Mouse (Mus musculus): ENCODE measurements around the gene Mapk1ip1. TPM values are rescaled to one million over a fixed set of nuclear protein-coding genes. Genes with fewer than 3 reads are reported as not detected.

The Mapk1ip1 gene
- total and polyA plus RNA-seq, 2 experiments = 3.6 to 27.6 TPM

DNA sequence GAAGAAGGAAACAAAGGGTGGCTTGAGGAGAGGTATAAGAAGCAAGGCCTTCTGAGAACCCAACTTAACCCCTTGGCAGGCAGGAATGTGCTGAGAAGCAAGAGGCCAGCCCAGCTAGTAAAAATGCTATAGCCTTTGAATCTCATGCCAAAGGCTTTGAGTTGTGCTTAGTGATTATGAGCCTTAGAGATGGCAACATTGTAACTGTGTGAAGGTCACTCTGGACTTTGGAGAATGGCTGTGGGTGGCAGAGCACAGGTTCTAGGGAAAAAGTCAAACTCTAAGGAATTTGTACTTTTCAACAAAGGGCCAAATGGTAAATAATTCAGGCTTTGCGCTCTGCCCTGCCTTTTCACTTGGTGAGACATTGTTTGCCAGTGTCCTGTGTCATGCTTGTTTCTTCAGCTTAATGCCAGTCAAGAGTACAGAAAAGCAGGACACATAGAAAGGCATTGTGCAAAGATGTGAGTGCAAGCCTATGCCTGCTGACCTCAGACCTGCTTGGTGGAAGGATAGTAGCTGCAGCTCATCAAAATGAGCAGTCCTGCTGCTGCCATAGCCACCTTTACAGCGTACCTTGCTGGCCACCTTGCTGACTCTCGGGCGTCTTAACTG, 7.5 kb upstream of the Mapk1ip1 start:
- peaks cover 37% of the 10 kb centered on the region; the same call in 1 of the 2 replicates for H3K79me2 ChIP-seq (ENCODE audit: control insufficient read depth, insufficient read depth, low read length)
- no peak overlapping the region for H3K4me3 ChIP-seq (ENCODE audit: insufficient read depth, low read depth, low read length)
- 81% methylated on average over 4 of the region's 4 CpGs for WGBS
- H3K4me1 ChIP-seq (ENCODE audit: control insufficient read depth, insufficient read depth, low read length) = peaks cover 25% of the 10 kb centered on the region
- TF ChIP-seq POLR2A (IDR thresholded peaks at IDR 0.05; ENCODE audit: extremely low read depth, insufficient read depth, low read length) (no peak), CTCF (IDR thresholded peaks at IDR 0.05; ENCODE audit: low read depth, low read length) (no peak)
- peak overlapping the region; percentile 82 for H3K27ac ChIP-seq (replicated peaks; ENCODE audit: insufficient read depth, low read depth, low read length)
- peaks cover 7% of the 10 kb centered on the region; the same call in 1 of the 2 replicates for H3K36me3 ChIP-seq (ENCODE audit: control insufficient read depth, insufficient read depth, low read length)
- no peaks in the 10 kb centered on the region for H3K27me3 ChIP-seq (ENCODE audit: control insufficient read depth, insufficient read depth, low read length)
- DNase-seq (ENCODE audit: extremely low read depth, low read depth, low spot score) = peak; percentile 88
- H3K9ac ChIP-seq (ENCODE audit: low read depth, low read length) = no peak overlapping the region

- TF ChIP-seq POLR2A (IDR thresholded peaks at IDR 0.05; ENCODE audit: extremely low read depth, insufficient read depth, low read length) (no peak), CTCF (IDR thresholded peaks at IDR 0.05; ENCODE audit: low read depth, low read length) (no peak)
- Histone ChIP-seq H3K27ac (replicated peaks; ENCODE audit: insufficient read depth, low read depth, low read length) (no peak overlapping the region), H3K4me1 (ENCODE audit: control insufficient read depth, insufficient read depth, low read length) (peaks cover 33% of the 10 kb centered on the region), H3K79me2 (ENCODE audit: control insufficient read depth, insufficient read depth, low read length) (peaks cover 22% of the 10 kb centered on the region), H3K27me3 (ENCODE audit: control insufficient read depth, insufficient read depth, low read length) (no peaks in the 10 kb centered on the region), H3K36me3 (ENCODE audit: control insufficient read depth, insufficient read depth, low read length) (peaks cover 6% of the 10 kb centered on the region; the same call in 1 of the 2 replicates), H3K9ac (ENCODE audit: low read depth, low read length) (no peak overlapping the region), H3K4me3 (ENCODE audit: insufficient read depth, low read depth, low read length) (no peak overlapping the region)
- no peak for DNase-seq (ENCODE audit: extremely low read depth, low read depth, low spot score)
Observed at GRCm38 (mm10) chr7:138850083-138850482, 4.0 kb upstream of the Mapk1ip1 start.

GRCm38 (mm10) chr7:138848028-138848920, 2.2 kb upstream of the Mapk1ip1 start:
- 22% methylated on average over 7 of the region's 7 CpGs for WGBS
- no peak overlapping the region for H3K9ac ChIP-seq (ENCODE audit: low read depth, low read length)
- TF ChIP-seq POLR2A (IDR thresholded peaks at IDR 0.05; ENCODE audit: extremely low read depth, insufficient read depth, low read length) (no peak), CTCF (IDR thresholded peaks at IDR 0.05; ENCODE audit: low read depth, low read length) (no peak)
- peaks cover 2% of the 10 kb centered on the region; the same call in 1 of the 2 replicates for H3K36me3 ChIP-seq (ENCODE audit: control insufficient read depth, insufficient read depth, low read length)
- H3K4me3 ChIP-seq (ENCODE audit: insufficient read depth, low read depth, low read length) = no peak overlapping the region
- peaks cover 23% of the 10 kb centered on the region for H3K79me2 ChIP-seq (ENCODE audit: control insufficient read depth, insufficient read depth, low read length)
- DNase-seq (ENCODE audit: extremely low read depth, low read depth, low spot score) = peak; percentile 96
- H3K27me3 ChIP-seq (ENCODE audit: control insufficient read depth, insufficient read depth, low read length) = no peaks in the 10 kb centered on the region
- H3K27ac ChIP-seq (replicated peaks; ENCODE audit: insufficient read depth, low read depth, low read length) = peak overlapping the region; percentile 43
- peaks cover 30% of the 10 kb centered on the region for H3K4me1 ChIP-seq (ENCODE audit: control insufficient read depth, insufficient read depth, low read length)

DNA sequence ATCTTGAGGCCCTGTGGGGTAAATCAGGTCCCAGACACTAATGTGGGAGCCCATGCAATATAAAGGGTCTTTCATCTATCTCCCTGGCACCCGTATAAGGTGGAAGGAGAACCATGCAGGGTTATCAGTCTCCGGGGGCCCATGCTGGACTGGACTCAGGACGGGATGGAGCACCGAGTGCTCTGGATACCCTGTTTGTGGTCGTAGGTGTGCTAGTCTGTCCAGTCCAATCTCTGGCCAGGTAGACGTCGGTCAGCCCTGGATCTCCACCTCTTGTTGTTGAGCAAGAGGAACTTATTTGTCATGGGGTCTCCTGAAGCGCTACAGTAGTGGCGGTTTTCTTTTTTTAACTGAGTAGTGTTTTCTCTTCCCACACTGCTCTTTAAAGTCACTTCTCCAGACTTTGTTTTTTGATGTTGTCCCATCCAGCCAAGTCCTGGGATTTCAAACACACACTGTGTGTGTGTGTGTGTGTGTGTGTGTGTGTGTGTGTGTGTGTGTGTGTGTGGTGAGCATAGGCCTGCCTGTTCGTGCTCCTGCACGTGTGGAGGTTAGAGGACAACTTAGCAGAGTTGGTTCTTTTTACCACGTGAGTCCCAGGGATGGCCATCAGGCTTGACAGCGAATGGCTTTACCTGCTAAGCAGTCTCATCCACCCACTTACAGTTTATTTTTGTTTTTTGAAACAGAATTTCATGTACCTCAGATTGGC, 1.4 kb upstream of the Mapk1ip1 start:
- WGBS = 9% methylated on average over 13 of the region's 13 CpGs
- peak overlapping the region; percentile 43 for H3K27ac ChIP-seq (replicated peaks; ENCODE audit: insufficient read depth, low read depth, low read length)

GRCm38 (mm10) chr7:138846502-138846991, 474 bp upstream of the Mapk1ip1 start:
- Histone ChIP-seq H3K9ac (ENCODE audit: low read depth, low read length) (peak overlapping the region; percentile 99), H3K27me3 (ENCODE audit: control insufficient read depth, insufficient read depth, low read length) (no peaks in the 10 kb centered on the region), H3K4me1 (ENCODE audit: control insufficient read depth, insufficient read depth, low read length) (peaks cover 21% of the 10 kb centered on the region), H3K27ac (replicated peaks; ENCODE audit: insufficient read depth, low read depth, low read length) (peak overlapping the region; percentile 89), H3K36me3 (ENCODE audit: control insufficient read depth, insufficient read depth, low read length) (no peaks in the 10 kb centered on the region), H3K79me2 (ENCODE audit: control insufficient read depth, insufficient read depth, low read length) (peaks cover 21% of the 10 kb centered on the region), H3K4me3 (ENCODE audit: insufficient read depth, low read depth, low read length) (peak overlapping the region; percentile 77)
- no peak for DNase-seq (ENCODE audit: extremely low read depth, low read depth, low spot score)
- under 1% methylated on average over 50 of the region's 61 CpGs for WGBS
- TF ChIP-seq CTCF (IDR thresholded peaks at IDR 0.05; ENCODE audit: low read depth, low read length) (no peak), POLR2A (IDR thresholded peaks at IDR 0.05; ENCODE audit: extremely low read depth, insufficient read depth, low read length) (no peak)

More for the DNA sequence above, 1.4 kb upstream of the Mapk1ip1 start:
- H3K27me3 ChIP-seq (ENCODE audit: control insufficient read depth, insufficient read depth, low read length) = no peaks in the 10 kb centered on the region
- peak; percentile 73 for DNase-seq (ENCODE audit: extremely low read depth, low read depth, low spot score)
- peaks cover 21% of the 10 kb centered on the region for H3K79me2 ChIP-seq (ENCODE audit: control insufficient read depth, insufficient read depth, low read length)
- TF ChIP-seq POLR2A (IDR thresholded peaks at IDR 0.05; ENCODE audit: extremely low read depth, insufficient read depth, low read length) (no peak), CTCF (IDR thresholded peaks at IDR 0.05; ENCODE audit: low read depth, low read length) (no peak)
- H3K4me3 ChIP-seq (ENCODE audit: insufficient read depth, low read depth, low read length) = peak overlapping the region; percentile 77
- peaks cover 2% of the 10 kb centered on the region; the same call in 1 of the 2 replicates for H3K36me3 ChIP-seq (ENCODE audit: control insufficient read depth, insufficient read depth, low read length)
- peaks cover 23% of the 10 kb centered on the region for H3K4me1 ChIP-seq (ENCODE audit: control insufficient read depth, insufficient read depth, low read length)
- peak overlapping the region; percentile 99 for H3K9ac ChIP-seq (ENCODE audit: low read depth, low read length)
